Mouse (Mus musculus) frontal cortex, postnatal 10 days (tissue): ENCODE results near the gene Paox.

ENCODE experiments used
- DNase-seq, 2 experiments: peaks; one replicate each; pipeline ENCODE4 v3.0.0; 2022; ENCODE audit warnings: low spot score in 2 of 2, mixed read lengths in 1 of 2

Gene Paox

DNA sequence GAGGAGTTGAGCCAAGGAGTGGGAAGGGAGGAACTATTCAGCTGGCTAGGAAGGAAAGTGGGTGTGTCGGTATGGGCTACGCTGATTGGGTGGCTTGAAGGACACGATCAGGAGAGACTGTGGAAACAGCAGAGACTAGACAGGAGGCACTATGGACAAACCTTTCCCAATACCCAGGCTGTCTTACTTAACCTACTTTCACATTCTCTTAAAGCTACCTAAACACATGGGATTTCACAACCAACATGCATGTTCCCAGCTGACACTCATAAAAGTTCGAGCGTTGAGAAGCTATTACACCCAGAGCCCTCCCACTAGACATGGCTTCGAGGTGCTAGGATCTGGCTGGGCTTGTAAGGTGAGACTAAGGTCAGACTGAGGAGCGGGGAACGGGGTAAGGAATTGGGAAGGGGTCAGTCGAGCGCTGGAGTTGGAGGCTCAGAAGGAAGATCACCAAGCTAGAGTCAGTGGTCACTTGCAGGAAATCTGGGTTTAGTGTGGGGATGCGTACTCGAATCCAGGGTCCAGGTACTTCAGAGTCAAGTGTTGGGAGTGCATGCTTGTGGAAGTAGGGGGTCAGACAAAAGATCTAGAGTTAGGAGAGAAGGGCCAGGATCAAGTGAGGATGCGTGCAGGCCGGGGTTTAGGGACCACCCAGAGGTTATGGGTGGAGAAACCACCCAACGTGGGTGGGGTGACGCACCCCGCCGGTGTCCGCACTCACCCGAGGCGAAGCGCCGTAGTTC lies at the start of gene Paox:
Gene Paox (plus strand): TSS at position 217 of the 746 bp plus-strand sequence.
- DNase-seq: peak in 1 of 2 experiments; percentile 18

DNA sequence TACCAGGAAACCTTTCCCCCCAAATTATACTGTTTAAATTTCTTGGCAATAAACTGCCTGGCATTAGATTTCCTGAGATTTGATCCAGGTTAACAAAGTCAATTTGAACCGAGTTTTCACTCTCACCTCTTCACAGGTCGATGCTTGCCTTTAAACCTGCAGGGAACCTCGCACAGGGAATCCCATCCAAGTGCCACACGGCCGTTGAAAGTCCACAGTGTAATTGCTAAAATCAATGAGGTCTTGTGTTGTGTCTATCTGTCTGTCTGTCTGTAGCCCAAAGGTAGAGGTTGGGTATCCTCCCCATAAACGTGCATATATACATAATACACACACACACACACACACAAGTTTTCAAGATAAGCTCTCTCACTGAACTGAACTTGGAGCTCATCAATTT lies 48.2 kb upstream of the Paox start:
- DNase-seq: no peak

DNA sequence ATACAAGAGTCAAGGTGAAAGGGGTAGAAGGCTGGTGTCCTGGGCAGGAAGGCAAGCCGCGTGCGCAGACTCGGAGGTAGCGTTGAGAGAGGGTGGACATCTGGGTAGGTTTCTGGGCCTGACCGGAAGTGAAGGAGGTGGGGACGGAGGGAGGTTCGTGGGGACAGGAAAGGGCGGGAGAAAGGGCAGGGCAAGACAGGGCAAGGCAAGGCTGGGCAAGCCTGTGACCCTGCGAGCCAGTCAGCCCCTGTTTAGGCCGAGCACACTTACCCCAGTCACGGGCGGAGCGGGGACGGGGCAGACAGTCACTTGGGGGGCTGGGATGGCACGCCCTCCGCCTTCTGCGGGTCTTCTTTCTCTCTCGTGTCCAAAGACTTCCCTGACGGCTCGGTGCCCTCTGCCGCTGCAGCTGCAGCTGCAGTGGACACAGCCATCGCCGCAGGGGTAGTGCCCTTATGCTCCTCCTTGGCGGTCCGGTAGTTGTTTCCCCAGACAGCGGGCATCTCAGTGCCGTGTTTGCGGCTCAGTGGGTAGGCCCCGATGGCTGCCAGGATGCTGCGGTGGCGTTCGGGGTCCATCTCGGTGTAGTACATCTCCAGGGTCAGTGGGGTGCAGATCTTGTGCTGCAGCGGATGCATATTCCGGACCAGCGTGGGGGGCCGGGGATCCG lies 45.4 kb upstream of the Paox start:
- no peak for DNase-seq

DNA sequence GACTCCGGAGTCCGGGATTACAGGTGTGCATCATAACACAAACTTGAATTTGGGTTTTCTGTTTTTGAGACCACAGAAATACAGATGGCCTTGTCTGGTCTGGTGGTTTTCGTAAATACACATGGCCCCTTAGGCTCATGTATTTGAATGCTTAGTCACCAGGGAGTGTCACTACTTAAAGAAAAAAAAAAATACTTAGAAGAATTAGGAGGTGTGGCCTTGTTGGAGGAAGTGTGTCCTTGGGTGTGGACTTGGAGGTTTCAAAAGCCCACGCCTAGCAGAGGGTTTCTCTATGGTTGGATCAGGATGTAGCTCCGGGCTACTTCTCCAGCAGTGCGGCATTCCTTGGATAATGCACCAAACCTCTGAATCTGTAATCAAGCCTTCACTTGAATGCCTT lies 37.9 kb upstream of the Paox start:
- no peak for DNase-seq

DNA sequence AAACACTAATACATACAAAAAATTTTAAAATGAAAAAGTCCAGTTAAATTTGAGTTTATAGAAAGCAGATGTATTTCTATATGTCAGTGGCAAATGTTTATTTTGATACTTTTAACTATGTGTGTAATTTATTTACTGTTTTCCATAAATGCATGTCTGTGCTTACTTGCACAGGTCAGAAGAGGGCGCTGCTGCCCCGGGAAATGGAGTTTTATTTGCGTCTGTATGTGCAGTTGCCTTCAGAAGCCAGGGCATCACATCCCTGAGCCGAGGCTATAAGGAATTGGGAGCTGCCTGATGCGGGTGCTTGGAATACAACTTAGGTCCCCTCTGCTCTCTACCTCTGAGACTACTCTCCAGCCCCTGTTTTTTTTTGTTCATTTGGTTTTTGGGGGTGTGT lies 36.9 kb upstream of the Paox start:
- peak in 1 of 2 experiments; percentile 70 for DNase-seq

DNA sequence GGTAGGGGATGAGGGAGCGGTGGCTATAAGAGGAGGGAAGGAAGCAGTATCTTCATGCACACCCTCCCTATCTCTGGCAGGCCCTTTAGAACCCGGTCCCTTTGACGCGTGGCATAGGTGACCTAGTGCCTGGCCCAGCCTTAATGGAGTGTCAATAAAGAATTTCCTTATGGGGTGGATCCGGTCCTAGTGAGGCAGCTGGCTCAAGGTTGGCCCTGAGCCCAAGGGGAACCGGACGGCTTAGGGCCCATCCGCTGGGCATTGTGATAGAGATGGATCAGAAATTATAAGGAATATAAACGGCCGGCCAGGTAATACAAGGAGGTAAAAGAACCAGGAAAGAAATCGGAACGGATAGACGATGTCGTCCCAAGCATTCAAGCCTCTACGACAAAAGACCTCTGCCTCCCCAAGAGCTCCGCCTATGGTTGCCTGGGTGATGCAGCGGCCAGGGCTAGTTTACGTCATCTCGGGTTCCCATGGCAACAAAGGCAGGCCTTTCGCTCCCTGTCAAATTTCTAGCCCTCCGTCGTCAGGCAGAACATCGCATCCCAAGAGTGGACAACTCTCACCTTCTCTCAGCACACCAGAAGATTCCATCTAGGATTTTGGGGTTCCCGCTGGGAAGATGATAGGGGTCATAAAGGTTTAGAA lies 35.0 kb upstream of the Paox start:
- DNase-seq: peak; percentile 83 to 87

DNA sequence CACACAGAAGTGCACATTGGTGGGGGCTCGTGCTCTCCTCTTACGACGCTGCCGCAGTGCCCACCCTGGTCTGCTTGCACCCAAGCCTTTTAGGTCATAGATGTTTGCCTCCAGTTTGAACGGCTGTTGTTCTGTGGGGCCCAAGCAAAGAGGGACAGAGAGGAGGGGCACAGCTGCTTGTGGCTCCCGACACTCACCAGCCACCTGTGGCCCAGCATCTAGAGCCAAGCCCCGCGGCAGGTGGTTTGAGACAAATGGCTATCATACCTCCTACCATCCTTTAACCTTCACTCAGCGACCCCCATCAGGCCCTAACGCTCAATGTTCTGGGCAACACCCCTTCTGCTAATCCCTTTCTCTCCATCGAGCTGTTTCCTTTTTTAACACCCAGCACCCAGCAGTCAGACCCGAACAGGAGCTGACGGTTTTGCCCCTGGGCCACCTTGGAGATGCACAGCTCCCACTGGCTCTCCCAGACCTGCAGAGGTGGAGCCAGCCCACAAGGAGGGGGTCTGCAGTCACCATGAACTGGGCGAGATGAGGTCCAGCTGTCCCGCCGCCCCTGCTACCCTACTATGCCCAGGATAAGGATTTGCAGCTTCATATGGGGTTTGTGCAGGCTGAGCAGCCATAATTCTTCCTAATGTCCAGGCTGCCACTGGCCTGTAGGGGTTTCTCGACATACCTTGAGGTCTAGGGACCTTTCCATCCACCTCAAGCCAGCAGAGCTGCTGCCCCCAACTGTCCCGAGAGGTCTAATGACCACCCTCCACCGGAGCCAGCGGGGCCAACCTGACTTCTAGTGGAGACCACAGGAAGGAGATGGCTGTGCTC lies 34.0 kb upstream of the Paox start:
- DNase-seq: peak; percentile 31 to 41

DNA sequence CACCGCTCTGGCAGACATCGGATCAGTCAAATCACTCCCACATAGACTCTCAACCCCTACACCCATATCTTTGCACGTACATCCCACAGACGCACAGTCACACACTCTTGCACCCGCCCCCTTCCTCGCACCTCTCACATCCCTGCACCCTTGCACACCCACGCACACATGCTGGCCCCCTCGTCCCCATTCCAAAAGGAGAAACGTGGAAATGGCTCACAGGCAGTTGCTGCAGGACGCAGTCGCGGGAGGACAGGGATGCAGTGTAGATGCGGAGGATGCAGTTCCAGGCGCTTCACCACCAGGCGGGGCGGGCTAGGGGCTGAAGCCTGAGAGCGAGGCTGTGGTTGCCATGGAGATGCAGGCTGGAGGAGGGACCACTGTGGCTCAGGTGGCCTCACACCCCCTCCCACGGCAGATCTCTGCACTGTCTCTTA lies 33.3 kb upstream of the Paox start, which contains the start of gene Caly:
Gene Caly (minus strand): TSS at position 307 of the 437 bp plus-strand sequence.
- peak; percentile 88 to 93 for DNase-seq

DNA sequence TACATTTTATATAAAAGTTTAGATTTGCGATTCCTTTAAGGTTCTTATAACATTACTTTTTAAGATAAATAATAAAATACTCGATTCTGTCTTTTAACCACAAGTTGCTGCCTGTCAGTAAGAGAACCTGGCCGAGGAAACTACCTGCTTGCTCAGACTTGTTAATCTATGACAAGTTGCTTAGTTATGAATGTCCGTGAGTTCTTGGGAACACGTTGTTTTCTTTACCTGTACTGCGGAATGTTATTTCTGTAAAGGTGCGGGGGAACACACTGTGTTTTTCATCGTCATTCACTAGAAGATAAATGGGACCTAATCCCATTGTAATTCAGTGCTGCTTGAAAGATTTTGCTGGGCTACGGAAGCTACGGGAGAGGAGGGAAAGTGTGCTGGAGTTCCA lies 25.0 kb upstream of the Paox start:
- no peak for DNase-seq

DNA sequence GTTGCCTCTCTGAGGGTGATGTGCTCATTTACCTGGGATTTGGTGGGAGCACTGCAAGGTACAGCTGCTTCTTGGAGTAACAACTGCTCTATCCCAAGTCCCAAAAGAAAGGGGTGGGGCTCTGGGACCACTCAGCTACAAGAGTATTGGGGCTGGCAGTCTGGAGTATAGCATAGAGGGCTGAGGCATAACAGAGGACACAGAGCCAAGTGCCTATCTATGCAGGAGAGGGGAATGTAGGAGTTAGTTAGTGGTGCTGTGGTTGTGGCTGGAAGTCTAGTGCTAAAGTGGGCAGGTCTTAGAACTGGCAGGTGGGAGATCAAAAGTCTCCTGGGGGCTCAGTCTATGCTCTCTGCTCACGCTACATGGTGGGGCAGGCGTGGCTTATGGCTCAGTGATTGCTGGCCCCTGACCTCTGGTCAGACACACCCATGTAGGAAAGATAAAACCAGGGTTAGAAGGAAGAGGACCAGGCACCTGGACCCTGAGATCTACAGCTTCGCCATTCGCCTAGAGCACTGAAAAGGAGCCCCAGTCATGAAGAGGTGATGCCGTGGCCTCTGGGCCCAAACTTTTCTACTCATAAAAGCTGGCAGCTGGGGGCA lies 22.6 kb upstream of the Paox start, which contains the start of gene Prap1:
Gene Prap1 (plus strand): TSS at position 472 of the 605 bp plus-strand sequence.
- no peak for DNase-seq

DNA sequence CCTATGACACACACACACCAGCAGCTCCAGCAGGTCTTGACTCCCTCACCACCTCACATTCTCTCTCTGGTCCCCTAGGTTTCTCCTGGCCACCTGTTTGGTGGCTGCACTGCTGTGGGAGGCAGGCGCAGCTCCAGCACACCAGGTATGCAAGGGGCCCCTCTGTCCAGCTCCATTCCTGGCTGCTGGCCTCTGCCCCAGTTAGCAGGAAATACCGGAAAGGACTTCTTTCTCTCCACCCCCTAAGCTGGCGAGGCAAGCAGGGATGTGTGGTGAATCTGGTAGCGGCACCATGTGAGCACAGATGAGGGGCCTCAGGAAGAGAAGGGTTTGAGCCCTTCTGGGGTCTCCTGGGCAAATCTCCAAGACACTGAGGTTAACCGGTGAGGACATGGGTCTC lies 20.6 kb upstream of the Paox start:
- no peak for DNase-seq

DNA sequence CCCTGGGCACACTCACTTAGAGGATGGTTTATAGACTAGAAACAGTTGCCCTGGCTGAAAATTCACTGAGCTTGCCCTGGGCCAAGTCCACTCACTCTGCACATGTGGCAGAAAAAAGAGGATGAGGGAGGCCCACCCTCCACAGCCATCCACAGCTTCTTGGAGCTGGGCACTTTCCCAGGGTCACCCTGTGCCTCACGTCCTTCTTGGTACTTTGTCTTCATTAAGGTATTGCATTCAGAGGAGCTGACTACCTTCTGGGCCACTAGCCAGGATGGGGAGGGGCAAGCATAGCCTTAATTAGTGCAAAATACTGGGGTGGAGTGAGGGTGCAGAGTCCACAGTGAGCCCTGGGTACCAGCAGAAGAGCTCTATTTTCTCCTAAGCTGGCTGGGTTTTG lies 20.0 kb upstream of the Paox start:
- no peak for DNase-seq

DNA sequence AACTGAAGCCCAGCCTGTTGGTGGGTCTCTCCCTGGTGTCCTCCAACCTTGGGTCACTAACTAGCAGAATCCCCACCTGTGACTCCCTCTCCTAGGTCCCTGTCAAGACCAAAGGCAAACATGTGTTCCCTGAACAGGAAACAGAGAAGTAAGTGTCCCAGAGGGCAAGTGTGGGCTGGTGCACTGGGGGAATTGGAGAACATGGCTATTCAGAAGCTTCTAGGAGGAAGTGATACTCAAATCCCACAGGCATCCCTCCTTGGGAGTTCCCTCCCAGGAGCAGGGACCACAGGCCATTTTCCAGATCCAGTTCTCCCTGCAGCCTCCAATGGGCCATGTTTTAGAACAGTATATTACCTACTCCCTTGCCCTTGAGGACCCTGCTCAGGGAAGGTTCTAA lies 19.5 kb upstream of the Paox start:
- no peak for DNase-seq

DNA sequence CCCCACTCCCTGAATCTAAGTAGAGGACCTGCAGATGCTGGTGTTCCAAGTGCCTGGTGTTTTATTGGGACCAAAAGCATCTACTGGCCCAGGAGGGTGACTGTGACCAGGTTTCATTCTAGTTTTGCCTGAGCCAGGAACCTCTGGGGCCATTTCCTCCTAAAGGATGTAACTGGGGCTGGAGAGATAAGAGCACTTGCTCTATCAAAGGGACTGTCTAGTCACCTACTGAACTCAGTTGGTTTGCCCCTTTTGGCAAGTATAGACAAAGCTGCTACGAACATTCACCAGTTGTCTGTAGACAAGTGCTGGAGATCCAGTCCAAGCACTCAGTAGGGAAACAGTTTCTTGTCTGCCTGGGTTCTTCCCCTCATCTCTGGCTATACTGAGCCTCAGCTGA lies 17.1 kb upstream of the Paox start:
- DNase-seq: no peak

DNA sequence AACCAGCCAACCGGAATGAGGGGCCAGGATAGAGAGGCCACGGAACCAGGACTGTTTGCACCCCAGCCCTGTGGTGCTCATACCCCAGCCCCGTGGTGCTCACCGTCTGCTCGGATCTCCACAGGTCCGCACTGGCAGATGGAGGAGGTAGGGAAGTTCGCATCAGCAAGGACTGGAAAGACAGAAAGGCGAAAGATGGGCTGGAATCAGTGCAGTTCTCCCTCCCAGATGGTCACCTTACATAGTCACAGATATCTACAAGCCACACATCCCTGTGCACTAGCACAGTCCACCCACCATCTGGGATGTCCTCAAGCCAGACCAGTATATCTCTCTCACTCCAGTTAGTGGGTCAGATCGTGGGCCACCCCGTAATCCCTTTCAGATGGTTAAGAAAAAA lies 14.1 kb upstream of the Paox start:
- no peak for DNase-seq

DNA sequence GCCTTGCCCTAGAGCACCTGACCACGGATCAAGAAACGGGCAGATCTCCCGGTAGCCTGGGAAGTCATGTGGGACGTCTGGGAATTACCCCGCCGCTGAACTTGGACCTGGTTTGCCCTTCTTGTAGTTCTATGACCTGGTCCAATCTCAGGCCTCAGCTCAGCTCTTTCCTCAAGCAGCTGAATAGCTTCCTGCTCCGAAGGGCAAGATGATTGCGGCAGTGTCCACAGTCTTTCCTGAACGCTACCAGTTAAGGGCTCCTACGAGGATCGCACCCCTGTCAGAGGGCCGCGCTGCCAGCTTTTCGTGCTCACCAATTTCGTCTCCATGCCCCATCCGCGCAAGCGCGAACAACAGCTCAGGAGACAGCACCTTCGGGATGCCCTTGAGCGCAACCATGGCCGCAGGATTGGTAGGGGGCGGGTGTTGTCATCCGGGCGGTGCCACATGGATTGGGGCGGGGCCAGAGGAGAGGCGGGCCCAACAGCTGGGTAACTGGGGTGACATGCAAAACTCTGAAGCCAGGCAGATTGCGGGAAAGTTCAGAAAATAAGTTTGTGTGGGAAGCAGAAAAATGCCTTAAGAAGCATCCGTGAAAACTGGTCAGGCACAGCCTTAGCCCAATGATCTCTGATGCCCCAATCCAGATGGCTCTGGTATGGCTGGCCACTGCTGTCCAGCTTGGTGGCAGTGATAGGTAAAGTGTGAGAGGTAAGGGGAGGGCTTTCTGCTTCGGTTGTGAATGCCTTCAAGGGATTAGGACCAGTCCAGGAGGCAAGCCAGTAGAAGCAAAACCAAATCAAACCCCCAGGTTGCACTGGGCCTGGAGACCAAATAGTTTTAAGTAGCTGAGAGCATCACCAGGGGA lies 13.4 kb upstream of the Paox start, which contains the start of gene Fuom:
Gene Fuom (minus strand): TSS at position 449 of the 868 bp plus-strand sequence.
- peak; percentile 77 for DNase-seq

DNA sequence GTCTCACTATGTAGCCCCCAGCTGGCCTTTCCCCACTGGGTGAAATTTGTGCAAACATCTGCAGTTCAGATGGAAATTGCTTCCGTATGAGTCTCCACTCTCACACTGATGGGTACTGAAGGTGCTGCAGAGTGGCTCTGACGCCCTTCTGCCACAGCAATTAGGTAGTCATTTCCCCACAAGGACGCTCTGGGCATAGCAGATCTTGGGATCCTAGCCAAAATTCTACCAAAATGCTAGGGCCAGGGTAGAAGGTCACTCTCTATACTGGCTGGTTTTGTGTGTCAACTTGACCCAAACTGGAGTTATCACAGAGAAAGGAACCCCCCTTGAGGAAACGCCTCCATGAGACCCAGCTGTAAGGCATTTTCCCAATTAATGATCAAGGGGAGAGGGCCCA lies 11.6 kb upstream of the Paox start:
- DNase-seq: no peak

DNA sequence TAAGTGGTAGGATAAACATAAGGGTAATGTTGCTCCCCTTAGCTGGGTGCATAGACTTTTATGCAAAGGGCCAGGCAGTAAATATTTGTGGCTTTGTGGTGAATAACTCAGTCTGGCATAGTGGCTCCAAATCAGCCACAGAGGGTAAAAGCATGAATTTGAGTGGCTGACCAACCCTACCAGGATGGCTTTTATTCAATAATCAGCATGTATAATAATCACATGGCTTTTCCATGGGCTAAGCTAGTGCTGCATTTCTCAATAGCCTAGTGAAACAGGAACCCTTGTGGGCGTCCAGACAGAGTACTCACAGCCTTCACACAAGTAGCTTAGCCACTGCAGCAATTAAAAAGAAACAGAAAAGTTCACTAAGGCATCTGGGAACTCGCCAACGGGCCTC lies 3.7 kb upstream of the Paox start:
- DNase-seq: no peak

DNA sequence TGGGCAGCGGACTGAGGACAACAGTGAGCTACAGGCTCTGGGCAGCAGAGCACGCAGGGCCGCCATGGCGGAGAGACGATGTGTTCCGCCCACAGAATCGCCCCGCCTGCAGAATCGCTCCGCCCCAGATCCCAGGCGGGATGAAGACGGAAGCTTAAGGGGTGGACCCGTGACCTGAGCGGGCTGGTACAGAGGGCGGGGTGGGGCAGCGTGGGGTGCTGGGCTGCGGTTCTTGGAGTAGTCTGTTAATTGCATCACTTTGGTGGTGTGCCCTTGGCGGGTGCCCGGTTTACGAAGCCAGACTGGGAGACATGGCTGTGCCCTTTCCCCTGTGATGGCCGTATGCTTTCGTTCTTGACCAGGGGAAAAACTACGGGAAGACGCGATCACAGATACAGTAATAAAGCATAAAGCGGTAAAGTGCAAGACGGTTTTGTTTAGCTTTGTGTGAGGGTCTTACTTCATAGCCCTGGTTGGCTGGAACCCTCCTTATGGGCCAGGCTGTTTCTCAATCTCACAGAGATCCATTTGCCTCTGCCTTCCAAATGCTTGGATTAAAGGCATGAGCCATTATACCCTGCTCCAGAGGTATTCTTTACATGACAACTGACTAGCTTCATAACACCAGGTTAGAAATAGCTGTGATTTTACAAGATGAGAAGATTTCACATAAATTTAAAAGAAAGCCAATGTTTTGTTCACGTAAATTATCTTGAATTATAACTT lies 893 bp downstream of the Paox start, which contains the start of gene Echs1:
Gene Echs1 (minus strand): TSS at position 148 of the 726 bp plus-strand sequence.
- DNase-seq: peak; percentile 77 to 83
